Mouse (Mus musculus) cerebellum, adult 9-10 months (tissue): ENCODE data around the gene Tenm4.

ENCODE experiments used
- DNase-seq: peaks from one replicate; pipeline ENCODE4 v3.0.0; 2022

Gene Tenm4

DNA sequence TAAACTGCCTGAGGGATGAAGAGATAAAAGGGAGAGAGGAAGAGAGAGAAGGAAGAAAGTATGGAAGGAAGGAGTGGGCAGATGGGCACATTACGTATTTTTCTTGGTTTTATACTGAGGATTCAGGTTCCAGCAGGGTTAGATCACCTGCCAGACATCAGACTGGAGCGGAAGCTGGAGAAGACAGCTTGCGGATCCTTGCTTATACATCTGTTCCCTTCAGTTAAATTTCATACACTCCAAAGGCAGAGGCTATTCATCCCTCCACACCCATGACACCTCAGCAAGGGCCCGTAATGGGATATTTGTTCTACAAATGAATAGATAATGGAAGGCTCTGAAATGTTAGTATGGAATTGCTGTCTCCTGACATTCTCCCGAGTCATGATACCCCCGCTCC lies 655.6 kb downstream of the Tenm4 start:
- no peak for DNase-seq

DNA sequence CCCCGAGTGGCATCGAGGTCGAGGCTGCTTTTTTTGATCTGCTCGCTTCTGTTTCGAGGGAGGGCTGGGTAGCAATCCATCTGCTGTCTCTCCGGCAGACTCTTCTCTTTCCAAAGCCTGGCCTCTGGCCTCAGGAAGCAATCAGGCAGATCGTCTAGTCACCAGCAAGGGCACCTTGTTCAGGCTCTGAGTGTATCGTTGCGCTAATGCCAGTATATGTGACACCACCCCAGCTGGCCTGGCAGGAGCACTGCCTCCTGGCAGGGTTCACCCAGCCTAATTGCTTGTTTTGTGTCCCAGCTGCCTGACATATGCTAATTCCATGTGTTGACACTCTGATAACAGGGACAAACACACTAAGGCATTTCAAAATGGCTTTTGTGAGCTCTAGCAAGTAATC lies 661.5 kb downstream of the Tenm4 start:
- no peak for DNase-seq

DNA sequence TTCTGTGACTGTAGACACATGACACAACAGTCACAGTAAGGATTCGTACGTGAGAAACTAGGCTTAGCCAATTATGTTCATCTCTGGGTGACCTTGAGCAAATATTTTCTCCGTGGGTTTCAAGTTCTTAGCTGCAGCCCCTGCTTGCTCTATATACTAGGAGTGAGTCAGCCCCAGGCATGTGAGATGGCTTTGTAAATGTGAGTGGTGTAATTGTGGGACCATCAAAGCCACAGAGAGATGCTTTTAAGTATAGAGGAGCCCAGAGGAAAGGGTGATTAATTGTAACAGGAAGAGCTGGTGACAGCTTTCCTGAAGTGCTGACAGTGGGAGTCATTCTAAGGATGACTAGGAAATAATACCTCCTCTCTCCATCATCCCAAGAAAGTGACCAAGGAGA lies 662.0 kb downstream of the Tenm4 start:
- DNase-seq: no peak

DNA sequence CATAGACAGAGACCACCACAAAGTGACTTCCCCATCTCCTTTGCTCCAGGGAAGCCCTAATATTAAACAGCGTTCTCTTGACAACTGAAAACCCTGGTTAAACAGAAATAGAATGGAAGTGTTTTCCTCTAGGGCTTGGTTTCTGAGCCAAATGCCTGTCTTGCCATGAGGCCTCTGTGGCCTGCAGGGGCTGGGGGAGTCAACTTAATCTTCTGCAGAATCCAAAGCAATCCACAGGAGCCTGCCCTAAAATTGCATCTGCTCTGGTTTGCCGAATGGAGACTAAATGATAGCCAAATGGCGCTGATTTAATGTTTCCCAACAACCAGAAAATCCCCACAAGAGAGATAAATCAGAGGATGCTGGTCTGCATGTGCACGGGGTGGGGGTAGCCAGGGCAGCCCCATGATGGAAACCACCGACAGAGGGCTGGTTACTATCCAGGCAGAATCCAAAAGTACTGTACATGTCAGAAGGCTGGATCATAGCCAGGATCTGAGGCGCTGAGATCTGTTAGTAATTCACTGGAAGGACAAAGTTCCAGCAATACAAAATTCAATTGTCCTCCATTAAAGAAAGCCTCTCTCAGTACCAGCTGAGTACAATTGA lies 663.7 kb downstream of the Tenm4 start:
- no peak for DNase-seq

DNA sequence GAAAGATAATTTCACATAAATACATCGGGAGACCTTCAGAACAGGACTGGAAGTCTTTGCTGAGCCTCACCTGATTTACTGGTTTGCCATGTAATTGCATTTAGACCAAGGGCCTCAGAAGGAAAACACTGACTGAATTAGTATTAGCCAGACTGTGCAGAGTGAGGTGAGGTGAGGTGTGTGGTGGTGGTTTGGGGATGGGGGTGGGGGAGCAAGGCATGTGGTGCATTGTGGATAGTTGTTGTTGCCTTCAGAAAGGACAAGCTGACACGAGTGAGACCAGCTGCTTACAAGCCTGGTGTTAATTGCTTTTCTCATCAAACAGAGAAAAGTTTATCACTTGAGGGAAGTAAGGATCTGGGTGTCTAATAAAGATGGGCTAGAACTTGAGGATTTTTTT lies 664.3 kb downstream of the Tenm4 start:
- no peak for DNase-seq

DNA sequence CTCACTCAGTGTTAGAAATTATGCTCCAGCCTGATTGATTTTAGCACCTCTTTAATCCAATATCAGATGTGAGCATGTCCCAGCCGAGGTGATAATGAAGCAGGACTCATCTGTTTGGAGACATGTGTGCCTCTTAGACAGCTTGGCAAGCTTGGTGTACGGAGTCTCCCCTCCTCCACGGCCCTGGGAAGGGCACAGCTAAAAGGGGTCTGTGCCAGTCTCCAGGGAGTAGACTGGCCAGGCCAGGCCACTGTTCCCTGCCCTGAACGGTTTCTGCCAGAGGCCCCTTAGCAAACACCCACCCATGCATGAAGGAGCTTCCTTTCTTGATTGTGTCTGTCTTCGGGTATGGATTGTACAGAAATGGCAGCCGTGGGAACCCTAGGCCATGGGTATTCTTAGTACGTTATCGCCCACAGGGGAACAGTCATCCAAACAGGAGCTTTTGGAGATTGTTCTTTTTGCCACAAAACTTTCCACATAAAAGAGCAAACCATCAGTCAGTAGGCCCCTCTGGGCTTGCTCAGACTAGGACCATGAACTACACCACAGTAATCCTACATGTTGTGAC lies 667.3 kb downstream of the Tenm4 start:
- no peak for DNase-seq

DNA sequence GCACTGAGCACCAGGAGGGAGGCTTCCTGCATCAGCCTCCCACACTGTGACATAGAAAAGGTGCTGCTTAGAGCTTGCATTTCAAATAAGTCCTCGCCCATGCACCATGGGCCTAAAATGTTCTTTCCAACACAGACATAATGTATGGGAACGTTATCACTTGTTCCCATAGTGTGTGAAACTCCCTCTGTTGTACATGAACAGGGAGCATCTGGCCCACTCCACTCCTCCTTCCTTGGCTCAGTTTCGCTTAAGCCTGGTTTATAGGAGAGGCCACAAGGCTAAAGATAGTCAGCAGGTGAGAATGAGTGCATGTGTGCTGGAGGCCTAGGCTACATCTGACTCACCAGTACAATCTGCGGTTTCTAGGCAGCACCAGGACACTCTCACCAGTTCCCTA lies 667.9 kb downstream of the Tenm4 start:
- DNase-seq: no peak

DNA sequence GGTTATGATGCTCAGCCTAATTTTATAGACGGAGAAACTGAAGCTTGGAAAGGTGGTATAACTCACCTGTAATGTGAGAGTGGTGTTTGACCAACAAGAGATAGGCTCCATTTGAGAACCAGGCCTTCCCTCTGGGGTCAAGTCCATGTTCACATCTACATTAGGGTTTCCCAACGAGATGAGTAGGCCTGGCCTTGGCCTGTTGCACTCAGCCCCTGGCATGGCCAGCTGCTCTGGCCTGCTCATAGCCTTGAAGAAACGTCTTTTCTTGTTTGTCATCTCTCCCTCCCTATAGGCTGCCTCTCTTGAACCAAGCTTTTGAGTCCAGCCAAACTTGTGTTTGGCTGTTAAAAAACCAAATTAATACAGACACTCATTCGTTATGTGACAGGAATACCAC lies 668.5 kb downstream of the Tenm4 start:
- no peak for DNase-seq

DNA sequence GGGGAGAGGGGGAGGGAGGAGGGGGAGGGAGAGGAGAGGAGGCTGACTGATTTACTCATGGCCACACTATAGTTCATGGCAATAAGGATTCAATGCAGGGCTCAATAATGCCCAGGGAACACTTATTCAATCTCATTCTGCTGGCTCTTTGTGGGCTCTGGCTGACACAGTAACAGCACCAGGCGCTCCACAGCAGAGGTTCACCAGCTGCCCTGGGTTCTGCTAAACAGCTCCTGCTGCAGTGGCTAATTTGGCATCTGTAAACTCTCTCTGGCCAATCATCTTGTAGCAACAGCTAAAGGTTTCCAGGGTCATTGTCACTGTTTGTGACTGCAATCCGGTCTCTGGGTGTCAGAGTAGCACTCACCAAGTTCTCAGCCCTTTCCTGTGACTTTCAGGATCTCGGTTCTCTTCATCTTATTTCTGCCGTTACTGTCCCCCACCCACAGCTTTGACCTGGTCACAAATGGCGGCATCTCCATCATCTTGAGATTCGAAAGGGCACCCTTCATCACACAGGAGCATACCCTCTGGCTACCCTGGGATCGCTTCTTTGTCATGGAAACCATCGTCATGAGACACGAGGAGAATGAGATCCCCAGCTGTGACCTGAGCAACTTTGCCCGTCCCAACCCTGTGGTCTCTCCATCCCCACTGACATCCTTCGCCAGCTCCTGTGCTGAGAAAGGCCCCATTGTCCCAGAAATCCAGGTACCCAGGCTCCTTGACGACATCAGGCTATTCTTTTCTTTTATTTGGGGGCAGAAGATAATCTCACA lies 671.6 kb downstream of the Tenm4 start:
- no peak for DNase-seq

DNA sequence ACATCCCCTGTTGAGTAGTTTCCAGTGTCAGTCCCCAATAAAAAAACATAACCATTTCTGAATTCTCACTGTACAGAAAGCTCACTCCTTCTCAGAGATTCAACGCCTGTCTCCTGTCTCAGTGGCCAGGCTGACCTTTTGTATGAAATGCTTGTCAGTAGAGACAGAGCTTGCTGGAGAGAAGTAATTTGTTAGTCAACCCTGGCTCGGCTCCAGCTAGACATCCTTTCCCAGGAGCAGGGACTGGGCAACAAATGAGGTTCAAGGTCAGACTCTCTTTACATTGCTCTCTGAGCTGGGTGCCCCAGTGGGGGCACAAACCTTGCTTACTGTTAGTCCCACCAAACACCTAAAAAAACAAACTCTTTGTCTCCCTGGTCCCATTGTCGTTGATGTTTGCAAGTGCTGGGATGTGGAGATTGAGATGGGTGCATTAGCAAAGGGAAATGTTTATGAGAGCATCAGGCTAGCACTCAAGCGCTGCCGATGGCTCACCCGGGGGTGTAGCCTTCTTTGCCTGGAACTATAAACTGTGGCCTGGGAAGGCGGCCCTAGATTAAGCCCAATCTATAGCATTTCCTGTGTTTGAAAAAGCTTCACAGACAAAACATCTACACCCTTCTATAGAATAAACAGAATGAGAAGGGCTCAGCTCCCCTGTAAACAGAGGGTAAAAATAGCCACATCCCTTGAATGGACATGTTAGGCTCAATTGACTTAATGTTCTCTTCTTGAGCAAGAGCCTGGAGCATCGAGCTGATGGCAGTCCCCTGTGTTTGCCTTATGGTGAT lies 673.3 kb downstream of the Tenm4 start:
- DNase-seq: no peak

DNA sequence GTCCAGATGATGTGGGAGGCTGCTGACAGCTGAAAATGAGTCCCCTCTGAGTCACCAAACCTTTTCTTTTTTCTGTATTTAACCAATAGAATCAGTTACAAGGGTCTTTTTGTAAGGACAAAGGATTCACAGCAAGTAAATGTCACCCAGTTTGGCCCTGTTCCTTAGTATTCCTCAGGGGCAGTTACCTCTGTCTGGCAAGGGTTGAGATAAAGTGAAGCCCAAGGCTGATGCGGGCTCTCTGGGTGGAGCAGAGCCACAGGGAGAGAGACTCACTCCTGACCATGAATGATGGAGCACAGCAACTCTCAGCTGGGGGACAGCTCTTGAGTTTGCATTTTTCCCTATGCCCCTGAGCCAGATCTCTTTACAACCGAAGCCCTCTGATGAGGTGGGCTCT lies 681.7 kb downstream of the Tenm4 start:
- no peak for DNase-seq

DNA sequence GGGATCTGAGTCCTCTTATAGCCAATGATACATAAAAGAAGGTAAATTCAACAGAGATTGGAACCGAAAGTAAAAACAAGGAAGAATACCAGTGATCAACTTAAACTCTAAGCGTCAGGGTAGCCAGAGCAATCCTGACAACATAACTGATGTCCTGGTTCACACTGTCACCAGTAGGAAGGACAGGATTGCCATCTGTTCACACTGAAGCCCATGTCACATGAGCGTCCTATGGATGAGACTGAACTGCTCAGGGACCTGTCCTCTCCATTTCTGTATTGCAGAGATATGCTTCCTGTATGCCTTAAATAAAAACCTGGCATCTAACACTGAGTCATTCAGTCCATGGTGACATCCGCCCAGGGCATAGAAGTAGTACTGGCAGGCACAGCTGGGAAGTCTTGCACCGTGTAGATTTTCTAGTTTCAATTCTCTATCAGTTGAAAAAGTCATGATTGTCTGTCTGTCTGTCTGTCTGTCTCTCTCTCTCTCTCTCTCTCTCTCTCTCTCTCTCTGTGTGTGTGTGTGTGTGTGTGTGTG lies 684.9 kb downstream of the Tenm4 start:
- no peak for DNase-seq

DNA sequence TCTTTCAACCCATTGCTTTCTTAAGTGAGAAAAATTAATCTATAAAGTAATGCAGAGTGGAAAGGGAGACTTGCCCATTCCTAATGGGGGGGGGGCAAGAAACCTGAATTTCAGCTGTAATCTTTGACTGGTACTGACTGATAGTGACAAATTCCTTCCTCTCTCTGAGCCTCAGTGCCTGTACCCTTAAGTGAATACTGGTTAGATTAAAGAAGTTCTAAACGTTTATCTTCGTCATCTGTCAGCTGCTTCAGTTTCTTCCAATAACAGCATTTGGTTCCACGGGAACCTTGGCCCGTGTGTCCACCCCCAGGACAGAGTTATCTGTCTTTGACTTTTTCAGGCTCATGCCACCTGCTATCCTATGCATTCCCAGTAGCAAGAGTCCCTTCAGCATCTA lies 685.5 kb downstream of the Tenm4 start:
- no peak for DNase-seq

DNA sequence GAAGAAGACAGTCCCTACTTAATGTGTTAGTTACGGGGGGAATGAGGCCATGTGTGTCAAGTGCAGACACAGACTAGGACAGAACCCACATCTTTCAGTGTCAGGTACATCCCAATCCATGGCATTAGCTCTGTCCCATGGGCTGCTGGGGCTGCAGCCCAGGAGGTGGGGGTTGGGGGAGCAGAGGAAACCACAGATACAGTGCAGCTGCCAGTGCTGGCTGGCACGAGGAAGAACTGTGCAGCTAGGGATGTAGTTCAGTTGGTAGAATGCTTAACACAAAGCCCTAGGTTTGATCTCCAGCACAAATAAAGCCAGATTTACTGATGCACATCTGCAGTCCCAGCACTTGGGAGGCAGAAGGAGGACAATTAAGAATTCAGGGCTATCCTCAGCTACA lies 688.0 kb downstream of the Tenm4 start:
- no peak for DNase-seq

DNA sequence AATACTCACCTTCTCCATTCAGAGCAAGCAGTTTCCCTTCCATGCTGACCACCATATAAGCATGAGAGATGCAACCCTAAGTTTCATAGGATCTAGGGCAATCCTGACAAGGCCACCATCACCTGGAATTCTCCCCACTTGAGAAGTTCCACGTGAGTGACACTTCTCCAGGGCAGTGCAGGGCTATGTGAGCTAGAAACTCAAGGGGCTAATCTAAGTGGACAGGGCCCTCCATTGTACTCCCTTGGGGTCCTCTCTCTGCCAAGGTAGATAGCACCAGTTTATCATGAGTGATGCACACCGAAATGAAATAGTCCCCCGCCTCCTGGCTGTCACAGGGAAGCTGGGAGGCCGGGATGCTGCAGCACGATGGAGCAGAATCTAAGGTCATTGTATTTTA lies 688.6 kb downstream of the Tenm4 start:
- no peak for DNase-seq

DNA sequence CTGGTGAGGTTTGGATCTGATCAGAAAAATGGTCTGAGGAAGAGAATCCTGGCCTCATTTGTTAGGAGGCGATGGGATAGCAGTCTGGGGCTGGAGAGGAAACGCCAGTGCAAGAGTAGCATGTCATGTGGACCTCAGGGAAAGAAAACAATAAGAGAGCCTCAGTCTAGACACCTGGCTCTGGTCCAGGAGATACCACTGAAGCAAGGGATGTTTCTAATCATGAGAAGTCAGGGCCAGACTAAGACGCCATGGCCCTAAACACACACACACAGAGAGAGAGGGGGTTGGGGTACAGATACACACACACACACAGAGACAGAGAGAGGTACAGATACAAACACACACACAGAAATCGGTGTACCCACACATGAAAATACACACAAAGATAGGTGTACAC lies 689.6 kb downstream of the Tenm4 start:
- no peak for DNase-seq

DNA sequence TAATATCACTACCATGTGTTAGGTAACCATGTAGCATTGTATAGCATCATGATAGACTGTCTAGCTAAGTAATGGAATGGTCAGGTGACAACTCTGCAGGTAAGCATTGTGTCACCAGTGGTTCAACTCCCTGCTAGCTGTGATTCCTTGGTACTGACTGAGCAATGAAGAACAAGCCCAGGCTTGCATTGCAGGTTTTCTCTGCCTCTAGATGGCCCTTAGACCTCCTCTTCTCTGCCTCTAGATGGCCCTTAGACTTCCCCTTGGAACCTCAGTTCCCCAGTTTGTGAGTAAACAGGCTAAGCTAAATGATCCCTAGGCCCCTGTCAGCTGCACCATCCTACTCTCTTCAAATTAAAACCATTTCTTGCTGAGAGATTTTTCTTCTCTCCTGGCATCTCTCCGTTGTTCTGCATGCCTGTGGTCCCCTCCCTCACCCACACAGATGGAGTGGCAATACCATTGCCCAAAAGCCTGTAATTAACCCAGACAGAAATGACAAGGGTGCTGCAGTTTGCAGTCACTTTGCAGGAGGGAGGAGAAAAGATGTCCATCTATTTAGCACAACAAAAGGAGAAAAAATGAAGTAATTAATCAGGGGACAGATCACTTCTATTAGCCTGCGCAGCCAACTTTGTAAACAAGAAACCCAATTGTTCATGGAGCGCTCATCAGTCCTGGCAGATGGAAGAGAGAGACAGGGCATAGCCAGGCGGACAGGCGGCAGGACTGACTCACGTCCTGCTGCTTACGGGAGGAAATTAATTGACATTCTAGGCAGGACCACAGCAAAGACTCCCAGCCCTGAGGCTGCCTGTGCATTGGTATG lies 694.1 kb downstream of the Tenm4 start:
- DNase-seq: no peak

DNA sequence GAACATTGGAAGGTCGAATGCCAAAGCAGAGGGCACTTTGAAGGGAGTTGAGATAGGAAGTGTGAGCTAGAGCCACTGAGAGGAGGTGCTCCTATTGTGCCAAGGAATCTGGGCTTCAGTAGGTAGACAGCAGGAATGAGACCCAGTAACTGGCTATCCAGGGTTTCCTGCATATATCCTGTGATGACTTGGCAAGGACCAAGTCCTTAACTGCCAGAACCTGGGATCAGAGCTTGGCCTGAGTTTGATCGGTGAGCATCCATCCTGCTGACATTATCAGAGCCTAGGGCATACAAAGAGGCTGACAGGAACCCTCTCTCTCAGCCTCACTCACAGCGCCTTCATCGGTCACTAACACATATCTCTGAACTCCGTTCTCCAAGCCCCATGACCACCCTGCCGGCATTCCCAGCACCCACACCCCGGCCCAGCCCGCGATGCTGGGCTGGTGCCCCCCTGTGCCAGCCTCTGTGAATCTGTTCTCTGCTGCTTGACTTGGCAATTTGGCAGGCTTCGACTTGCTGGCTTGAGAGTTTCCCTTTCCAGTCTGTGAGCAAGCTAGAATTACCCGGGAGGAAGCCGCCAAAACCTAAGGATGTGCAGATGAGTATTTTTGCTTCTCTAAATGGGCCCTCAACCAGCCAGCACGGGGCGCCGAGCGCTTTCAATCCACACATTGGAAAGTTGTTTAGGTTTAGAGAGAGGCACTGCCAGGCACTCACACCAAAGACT lies 698.2 kb downstream of the Tenm4 start:
- peak; percentile 85 for DNase-seq

DNA sequence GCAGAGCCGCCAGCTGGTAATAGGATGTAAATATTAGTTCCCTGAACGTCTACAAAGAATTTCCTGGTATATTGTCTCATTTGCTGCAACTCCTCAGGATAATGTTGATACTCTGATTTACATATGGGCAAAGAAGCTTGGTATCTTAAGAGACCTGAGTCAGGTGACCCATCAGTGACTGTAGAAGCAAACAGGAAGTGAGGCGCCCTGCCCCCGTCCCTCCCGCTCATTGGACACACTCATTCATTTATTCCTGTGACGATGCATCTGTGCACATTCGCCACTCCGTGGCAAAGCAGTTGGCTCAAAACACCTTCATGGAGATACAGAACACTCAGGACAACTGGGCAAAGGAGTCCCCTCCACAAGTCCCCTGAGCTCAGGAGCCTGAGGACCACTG lies 699.4 kb downstream of the Tenm4 start:
- DNase-seq: no peak

DNA sequence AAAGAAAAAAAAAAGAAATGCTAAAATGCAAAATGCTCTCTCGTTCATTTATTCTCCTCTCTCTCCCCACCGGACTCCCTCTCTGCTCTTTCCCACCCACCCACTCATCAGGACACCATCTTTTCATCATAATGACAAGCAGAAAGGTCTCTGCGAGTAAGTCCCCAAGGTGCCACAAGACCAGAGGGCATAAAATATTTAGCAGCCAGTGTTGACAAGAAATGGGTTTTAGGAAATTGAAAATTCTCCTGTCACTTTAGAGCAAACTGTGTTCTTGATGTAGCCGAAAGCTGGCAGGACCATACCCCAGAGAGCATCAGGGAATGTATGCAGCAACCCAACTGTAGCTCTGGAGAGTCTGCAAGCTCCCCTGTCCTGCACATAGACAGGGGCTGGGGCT lies 700.0 kb downstream of the Tenm4 start:
- no peak for DNase-seq

DNA sequence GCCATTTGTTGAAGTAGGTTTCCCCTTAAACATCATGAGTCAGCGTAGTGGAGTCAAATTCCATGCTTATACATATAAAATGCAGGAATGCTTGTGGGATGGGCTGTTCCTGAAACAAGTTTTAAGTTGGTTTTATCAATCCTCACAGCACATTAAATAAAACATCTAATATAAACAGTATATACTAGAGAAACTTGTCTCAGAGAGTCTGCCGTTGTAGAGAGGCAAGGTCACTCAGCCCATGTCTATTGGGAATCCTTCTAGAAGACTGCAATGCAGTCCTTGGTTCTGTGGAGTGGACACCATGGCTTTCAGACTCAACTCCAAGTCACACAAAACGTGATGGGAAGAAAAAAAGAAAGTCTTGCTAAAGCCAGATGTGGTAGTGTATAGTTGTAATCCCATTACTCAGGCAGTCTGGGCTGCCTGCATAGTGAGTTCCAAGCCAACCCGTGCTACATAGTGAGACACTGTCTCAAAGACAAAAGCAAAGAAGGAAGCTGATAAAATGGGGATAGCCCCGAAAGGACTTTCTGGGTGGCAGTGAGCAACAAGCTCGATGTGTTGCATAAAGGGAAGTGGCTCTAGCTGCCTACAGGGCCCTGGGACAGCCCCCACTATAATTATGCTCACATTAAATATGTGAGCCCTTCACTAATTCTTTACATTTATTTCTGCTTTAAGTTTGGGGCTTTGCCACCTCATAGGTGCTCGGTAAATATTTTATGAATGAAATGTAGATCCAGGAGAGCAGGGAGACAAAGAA lies 707.6 kb downstream of the Tenm4 start:
- DNase-seq: no peak
